Mouse (Mus musculus) embryo, embryonic 10.5 days (tissue): Measurements from ENCODE around the gene Fam155a.

Experiments
- DNase-seq: peaks from one replicate; pipeline ENCODE4 v3.0.0-alpha.2; 2015; ENCODE audit warnings: low spot score

The Fam155a gene

GRCm38 (mm10) chr8:9288015-9288729, 482.8 kb downstream of the Fam155a start:
- DNase-seq = peak; percentile 29

GRCm38 (mm10) chr8:9274117-9274516, 496.8 kb downstream of the Fam155a start:
- no peak for DNase-seq

DNA sequence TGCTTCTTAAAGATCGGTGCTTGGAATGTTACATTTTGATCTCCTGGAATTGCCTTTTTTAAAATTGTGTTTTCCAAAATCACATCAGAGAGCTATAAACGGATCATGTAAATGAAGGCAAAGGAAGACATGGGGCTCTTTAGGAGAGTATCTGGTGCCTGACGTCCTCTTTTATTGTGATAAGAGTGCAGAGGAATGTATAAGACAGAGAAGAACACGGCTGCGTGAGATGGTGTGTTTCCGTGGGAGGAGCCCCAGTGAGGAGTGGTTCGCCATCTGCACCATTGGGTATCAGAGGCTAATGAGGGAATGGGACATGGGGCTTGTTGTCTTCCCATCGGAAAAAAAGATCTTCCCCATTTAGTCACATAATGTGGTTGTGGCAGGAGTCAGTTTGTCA, 506.6 kb downstream of the Fam155a start:
- no peak for DNase-seq

DNA sequence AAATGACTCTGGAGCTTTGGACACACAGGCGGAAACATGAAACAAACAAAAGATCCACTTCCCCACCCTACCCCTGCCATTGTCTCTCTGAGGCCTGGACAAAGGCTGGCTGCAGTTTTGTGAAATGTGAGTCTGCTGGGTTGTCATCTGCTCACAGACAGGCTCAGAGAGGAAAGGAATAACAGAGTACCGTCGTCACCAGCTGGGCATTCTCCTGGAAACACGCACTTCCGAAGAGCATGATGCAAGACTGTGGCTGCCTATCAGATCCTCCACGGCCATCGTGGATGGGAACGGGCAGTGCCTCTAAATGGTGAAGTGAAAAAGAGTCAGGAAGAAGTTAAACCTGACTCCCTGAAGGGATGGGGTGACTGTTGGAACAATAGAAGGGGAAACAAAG, 509.4 kb downstream of the Fam155a start:
- peak; percentile 34 for DNase-seq

DNA sequence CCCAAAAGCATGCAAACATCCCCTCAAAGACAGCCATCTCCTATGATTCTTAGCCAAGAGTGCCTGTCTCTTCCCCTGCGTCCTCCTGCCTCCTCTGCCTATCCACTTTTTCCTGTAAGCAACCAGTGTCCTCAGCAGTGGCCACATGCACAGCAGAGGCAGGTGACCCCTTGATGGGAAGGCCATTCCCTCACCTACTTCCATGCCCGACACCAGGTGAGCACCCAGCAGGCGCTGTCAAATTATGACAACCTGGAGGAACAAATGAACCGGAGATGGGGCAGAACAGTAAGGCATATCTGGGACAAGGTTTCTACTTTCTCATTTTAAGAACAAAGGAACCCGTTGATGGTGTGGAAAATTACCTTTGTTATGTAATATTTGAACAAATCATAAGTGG, 515.6 kb downstream of the Fam155a start:
- DNase-seq = no peak

DNA sequence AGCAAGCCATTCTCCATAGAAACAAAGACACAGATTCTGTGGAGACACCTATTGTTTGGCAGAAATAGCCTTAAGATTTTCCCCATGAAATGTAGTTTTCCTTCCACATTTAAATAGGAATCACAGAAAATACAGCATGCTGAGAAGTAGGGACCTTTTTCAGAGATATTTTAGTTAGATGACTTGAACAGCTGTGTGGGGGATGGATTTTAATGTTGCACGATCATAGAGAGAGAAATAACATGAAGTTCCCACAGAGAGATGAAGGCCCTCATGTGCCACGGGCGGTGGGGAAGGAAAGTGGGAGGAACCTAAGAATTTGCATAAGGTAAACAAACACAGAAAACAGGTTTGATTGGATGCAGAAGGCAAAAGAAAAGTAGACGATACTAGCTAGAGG, 518.0 kb downstream of the Fam155a start:
- no peak for DNase-seq

- no peak for DNase-seq
Measured at GRCm38 (mm10) chr8:9248109-9248821, 522.7 kb downstream of the Fam155a start.

GRCm38 (mm10) chr8:9245994-9246393, 525.0 kb downstream of the Fam155a start:
- no peak for DNase-seq

DNA sequence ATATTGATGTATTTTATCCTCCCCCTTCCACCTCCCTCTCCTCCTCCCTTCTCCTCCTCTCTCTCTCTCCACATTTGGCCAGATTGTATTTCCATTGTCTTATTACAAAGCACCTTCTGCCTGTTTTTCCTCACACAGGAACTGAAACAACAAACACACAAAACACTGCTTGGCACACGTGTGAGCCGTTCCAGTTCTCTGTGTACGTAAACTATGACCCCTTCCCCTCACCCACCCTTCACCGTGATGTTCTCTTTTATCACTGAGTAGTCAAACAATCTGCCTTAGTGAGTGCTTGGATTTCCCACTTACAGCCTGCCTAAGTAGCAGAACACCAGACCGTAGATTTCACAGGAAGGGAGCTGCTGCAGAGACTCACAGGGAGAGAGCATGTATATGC, 530.0 kb downstream of the Fam155a start:
- peak; percentile 38 for DNase-seq

DNA sequence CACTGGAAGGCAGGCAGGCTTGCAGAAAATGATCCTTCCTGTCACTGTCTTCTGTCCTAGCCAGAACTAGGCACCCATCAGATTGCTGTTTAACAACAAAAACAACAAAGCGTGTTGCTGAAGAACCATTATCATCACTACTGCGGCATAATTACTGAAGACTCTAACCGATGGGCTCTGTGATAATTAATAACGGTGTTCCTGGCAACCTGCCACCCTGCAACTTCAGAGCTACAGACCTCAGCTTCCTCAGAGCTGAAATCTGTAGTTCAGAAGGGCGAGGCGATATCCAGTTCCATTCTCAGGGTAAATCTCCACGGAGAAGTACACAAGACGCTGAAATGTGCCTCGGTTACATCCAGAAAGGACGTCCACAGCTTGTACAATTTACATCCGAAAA, 531.2 kb downstream of the Fam155a start:
- DNase-seq = no peak

DNA sequence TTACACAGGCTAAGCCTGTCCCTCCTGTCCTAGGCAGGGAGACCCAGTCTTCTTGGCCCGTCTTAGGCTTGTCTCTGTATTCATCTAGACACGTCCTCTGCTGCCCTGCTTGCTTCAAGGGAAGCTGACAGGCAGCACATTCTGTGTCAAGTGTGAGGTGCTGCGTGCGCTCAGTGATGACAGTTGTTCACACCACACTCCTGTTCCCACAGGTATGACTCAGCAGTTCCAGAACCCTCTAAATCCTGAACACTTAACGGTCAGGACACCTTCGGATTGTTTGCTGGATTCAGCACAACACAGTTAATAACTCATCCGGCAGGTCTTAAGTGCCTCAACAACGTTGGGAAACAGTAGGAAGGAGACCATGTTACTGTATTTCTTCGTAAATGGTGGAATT, 532.0 kb downstream of the Fam155a start:
- DNase-seq = no peak

DNA sequence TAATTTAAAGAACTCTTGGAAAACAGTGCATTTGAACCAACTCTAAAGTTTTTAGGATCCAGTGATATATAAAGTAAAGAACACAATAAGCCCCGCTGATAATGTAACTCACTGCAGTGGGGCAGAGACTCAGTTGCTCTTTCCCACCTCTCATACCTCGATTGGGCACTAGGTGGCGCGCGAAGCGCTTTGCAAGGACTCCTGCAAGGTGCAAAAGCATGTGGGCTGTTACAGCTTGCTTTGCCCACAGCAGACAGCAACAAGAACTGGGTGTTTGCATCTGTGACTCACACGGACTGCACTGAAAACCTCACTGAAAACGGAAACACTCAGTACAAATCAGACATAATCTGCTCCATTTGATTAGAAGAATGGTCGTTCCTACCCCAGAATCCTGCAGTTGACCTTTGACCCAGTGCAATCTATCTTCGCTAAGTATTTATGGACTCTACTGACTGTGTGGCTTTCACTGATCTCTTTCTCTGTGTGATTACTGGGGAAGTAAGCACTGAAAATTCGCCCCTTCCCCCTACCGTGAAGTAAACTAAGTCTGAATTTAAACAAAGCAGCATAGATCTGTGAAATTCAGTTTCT, 537.5 kb downstream of the Fam155a start:
- DNase-seq = peak; percentile 94

- peak; percentile 87 for DNase-seq
Measured at GRCm38 (mm10) chr8:9227779-9228464, 543.0 kb downstream of the Fam155a start.

GRCm38 (mm10) chr8:9226767-9227166, 544.2 kb downstream of the Fam155a start:
- no peak for DNase-seq

DNA sequence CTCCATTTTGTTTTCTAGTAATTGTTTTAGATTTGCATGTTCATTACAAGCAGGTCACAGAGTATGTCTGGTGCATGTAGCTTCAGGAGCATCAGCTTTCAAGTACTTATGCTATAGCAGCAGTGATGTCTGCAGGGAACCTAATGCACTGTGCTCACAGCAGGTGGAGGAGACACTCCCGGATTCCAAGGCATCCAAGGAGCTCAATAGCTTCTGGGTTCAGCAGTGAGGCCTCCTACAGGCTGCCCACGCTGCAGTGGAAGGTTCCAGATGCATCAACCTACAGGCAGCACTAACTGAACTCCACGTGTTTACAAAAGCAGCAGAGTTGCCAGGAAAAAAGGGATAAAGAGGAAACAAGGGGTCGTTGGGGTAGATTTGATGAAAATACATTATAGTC, 559.2 kb downstream of the Fam155a start:
- no peak for DNase-seq

GRCm38 (mm10) chr8:9207505-9208051, 563.4 kb downstream of the Fam155a start:
- no peak for DNase-seq

DNA sequence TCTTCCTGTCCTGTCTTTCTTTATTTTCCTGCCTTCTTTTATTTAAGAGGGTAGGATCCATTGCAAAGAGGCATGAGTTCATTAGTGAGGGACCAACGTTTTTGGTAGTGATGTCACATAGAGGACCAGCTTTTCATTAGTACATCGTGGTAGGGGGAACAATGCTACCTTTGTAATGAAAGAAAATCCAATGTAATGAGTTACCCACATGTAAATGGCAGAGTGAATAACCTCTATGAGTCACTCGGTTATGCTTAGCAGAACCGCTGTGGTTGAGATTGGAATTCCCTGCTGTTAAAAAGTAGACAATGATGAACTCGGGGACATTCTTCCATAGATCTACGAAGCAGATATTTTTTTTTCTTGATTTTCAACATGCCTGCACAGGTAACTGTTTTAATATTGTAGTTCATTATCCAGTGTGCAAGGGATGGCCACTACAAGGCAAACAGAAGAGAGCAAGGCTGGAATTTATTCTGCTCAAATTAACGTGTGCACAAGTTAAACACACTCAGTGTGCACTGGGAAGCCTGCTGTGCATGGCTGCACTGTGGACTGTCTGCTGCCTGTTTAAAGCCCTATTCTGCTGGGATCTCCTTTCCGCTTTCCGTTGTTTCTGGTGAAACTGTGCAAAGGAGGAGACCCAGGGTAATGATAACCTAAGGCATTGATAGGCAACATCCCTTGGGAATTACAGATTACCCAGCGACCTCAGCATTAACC, 566.5 kb downstream of the Fam155a start:
- DNase-seq = no peak

DNA sequence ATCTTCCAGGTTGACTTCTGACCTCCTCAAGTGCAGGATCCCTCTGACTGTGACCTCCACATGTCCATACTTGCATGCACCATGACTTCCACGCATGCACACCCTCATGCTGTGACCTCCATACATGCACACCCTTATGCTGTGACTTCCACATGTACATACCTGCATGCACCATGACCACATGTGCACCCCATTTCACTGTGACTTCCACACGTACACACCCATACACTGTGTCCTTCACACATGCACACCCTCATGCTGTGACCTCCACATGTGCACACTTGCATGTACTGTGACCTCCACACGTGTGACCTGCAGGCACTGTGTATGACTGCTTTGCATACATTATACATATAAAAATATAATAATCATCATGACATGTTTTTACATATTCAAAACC, 570.9 kb downstream of the Fam155a start:
- no peak for DNase-seq

DNA sequence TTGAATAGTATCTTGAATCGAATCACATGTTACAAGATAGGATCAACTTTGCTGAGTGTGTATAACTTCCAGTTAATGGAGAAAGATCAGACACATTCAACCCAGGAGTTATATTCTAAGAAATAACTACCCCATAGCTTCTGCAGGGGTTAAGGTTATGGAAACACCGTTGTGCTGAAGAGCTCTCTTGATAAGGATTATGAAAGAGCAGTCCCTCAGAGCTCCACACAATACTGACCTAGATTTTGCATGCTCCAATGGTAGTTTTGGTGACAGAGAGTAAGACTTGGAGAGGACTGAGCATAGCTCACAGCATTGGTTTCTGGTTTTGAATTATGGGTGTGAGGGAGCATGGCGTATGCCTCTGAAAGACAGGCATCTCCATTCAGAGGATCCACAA, 579.3 kb downstream of the Fam155a start:
- DNase-seq = no peak

GRCm38 (mm10) chr8:9188616-9189015, 582.3 kb downstream of the Fam155a start:
- peak; percentile 58 for DNase-seq

- DNase-seq = no peak
Measured at GRCm38 (mm10) chr8:9185200-9185599, 585.8 kb downstream of the Fam155a start.

DNA sequence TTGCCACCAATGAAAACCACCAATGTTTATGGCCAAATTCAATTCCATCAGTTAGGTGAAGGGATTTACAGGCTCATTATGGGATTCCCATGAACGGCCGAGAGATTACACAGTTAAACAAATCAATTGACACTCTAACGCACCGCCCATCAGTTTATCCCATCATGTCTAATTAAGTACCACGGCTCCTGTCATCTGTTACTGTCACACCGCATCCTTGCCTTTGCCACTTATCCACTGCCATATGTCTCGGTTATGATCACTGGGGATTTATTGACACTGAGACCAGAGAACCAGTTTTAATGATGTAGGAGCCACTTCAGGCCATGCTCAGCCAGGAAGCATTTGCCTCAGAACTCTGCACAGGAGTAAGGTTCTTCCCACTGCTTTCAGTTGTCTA, 588.5 kb downstream of the Fam155a start:
- DNase-seq = no peak
